Mouse (Mus musculus) bone marrow macrophage, adult 2 months (primary cell): ENCODE data around the gene Micall1. TPM values are rescaled to one million over a fixed set of nuclear protein-coding genes. Genes with fewer than 3 reads are reported as not detected.
A peak's percentile ranks its signal among the peaks of the same experiment; 100 is the strongest.

Experiments
- H3K27ac ChIP-seq: 2 replicates; pipeline ENCODE4 v1.5.1; 2012; ENCODE audit warnings: low read depth, low read length; ENCODE audit not compliant: insufficient read depth
- H3K4me1 ChIP-seq: 2 replicates; pipeline ENCODE4 v1.6.1; 2012; ENCODE audit warnings: low read length; ENCODE audit not compliant: control insufficient read depth, insufficient read depth
- H3K4me3 ChIP-seq: 2 replicates; pipeline ENCODE4 v1.5.1; 2012; ENCODE audit warnings: mild to moderate bottlenecking, low read length, moderate library complexity; ENCODE audit not compliant: insufficient read depth
- CTCF ChIP-seq: IDR thresholded peaks from 2 replicates; pipeline ENCODE4 v1.5.1; 2012; ENCODE audit warnings: low read depth, mild to moderate bottlenecking, low read length, moderate library complexity
- POLR2A ChIP-seq: IDR thresholded peaks from 2 replicates; pipeline ENCODE4 v1.6.1; 2012; ENCODE audit warnings: mild to moderate bottlenecking, low read depth, low read length, borderline replicate concordance
- polyA plus RNA-seq: library from polyadenylated mRNA; stranded (reverse); fragments of >200 nt; gene quantifications from 2 replicates; pipeline ENCODE4 v1.2.4, GENCODE M21; 2012; ENCODE audit not compliant: missing spikeins, insufficient read depth, insufficient read length

Micall1 gene
- polyA plus RNA-seq, 1 experiment: 16.2 TPM

GRCm38 (mm10) chr15:79126217-79126932 is 17.7 kb downstream of the Micall1 start:
- Histone ChIP-seq H3K4me1 (no peaks in the 10 kb centered on the region), H3K27ac (no peak overlapping the region), H3K4me3 (no peak overlapping the region)
- TF ChIP-seq POLR2A (no peak), CTCF (peak; percentile 40)

GRCm38 (mm10) chr15:79127101-79127500 is 18.4 kb downstream of the Micall1 start:
- Histone ChIP-seq H3K4me3 (no peak overlapping the region), H3K27ac (no peak overlapping the region), H3K4me1 (no peaks in the 10 kb centered on the region)
- TF ChIP-seq POLR2A (no peak), CTCF (no peak)

GRCm38 (mm10) chr15:79128208-79128607 is 19.5 kb downstream of the Micall1 start:
- H3K4me3 ChIP-seq: no peak overlapping the region
- TF ChIP-seq CTCF (peak; percentile 38; the same call in 1 of the 2 replicates), POLR2A (no peak)
- H3K4me1 ChIP-seq: no peaks in the 10 kb centered on the region
- no peak overlapping the region for H3K27ac ChIP-seq

GRCm38 (mm10) chr15:79129311-79129710 is 20.6 kb downstream of the Micall1 start:
- Histone ChIP-seq H3K27ac (no peak overlapping the region), H3K4me3 (no peak overlapping the region), H3K4me1 (no peaks in the 10 kb centered on the region)
- no peak for TF ChIP-seq CTCF
- no peak for TF ChIP-seq POLR2A

- Histone ChIP-seq H3K4me1 (no peaks in the 10 kb centered on the region), H3K27ac (no peak overlapping the region), H3K4me3 (no peak overlapping the region)
- TF ChIP-seq POLR2A: no peak
- TF ChIP-seq CTCF: no peak
Observed at GRCm38 (mm10) chr15:79130782-79131181, 22.1 kb downstream of the Micall1 start.

- Histone ChIP-seq H3K4me1 (no peaks in the 10 kb centered on the region), H3K4me3 (no peak overlapping the region), H3K27ac (no peak overlapping the region)
- TF ChIP-seq CTCF (no peak), POLR2A (no peak)
Observed at GRCm38 (mm10) chr15:79131442-79131841, 22.7 kb downstream of the Micall1 start.

GRCm38 (mm10) chr15:79133191-79133661 is 24.5 kb downstream of the Micall1 start:
- Histone ChIP-seq H3K4me3 (no peak overlapping the region), H3K4me1 (no peaks in the 10 kb centered on the region), H3K27ac (no peak overlapping the region)
- TF ChIP-seq CTCF: no peak
- TF ChIP-seq POLR2A: no peak

GRCm38 (mm10) chr15:79134496-79135270 is 26.0 kb downstream of the Micall1 start:
- Histone ChIP-seq H3K27ac (no peak overlapping the region), H3K4me3 (no peak overlapping the region), H3K4me1 (no peaks in the 10 kb centered on the region)
- TF ChIP-seq POLR2A (no peak), CTCF (no peak)

GRCm38 (mm10) chr15:79135332-79135731 is 26.6 kb downstream of the Micall1 start:
- TF ChIP-seq CTCF: no peak
- TF ChIP-seq POLR2A: no peak
- no peaks in the 10 kb centered on the region for H3K4me1 ChIP-seq
- H3K27ac ChIP-seq: no peak overlapping the region
- no peak overlapping the region for H3K4me3 ChIP-seq
